Mouse (Mus musculus) spleen, postnatal 36 days (tissue): ENCODE measurements around the gene Pitpnc1.

Source experiments
- DNase-seq, 2 experiments: peaks; one replicate each; pipeline ENCODE4 v3.0.0; 2022; ENCODE audit warnings: low spot score in 2 of 2, mixed read lengths in 1 of 2

The Pitpnc1 gene

GRCm38 (mm10) chr11:107233252-107233890, 237.1 kb downstream of the Pitpnc1 start:
- DNase-seq = no peak

- DNase-seq = no peak
Measured at GRCm38 (mm10) chr11:107230128-107230527, 240.4 kb downstream of the Pitpnc1 start.

- no peak for DNase-seq
Measured at GRCm38 (mm10) chr11:107226431-107226830, 244.1 kb downstream of the Pitpnc1 start.

GRCm38 (mm10) chr11:107226013-107226412, 244.5 kb downstream of the Pitpnc1 start:
- DNase-seq = no peak

- DNase-seq = no peak
Measured at GRCm38 (mm10) chr11:107225301-107225700, 245.2 kb downstream of the Pitpnc1 start.

- no peak for DNase-seq
Measured at GRCm38 (mm10) chr11:107223667-107224214, 246.8 kb downstream of the Pitpnc1 start.

GRCm38 (mm10) chr11:107223169-107223561, 247.3 kb downstream of the Pitpnc1 start:
- DNase-seq = no peak

- DNase-seq = no peak
Measured at GRCm38 (mm10) chr11:107222531-107223168, 247.8 kb downstream of the Pitpnc1 start.

- no peak for DNase-seq
Measured at GRCm38 (mm10) chr11:107215111-107215510, 255.4 kb downstream of the Pitpnc1 start.

- no peak for DNase-seq
Measured at GRCm38 (mm10) chr11:107213745-107214144, 256.8 kb downstream of the Pitpnc1 start.

GRCm38 (mm10) chr11:107209818-107210217, 260.7 kb downstream of the Pitpnc1 start:
- no peak for DNase-seq

GRCm38 (mm10) chr11:107201773-107202172, 268.7 kb downstream of the Pitpnc1 start:
- DNase-seq = no peak

- DNase-seq = no peak
Measured at GRCm38 (mm10) chr11:107199281-107199680, 271.2 kb downstream of the Pitpnc1 start.

- DNase-seq = no peak
Measured at GRCm38 (mm10) chr11:107195334-107195733, 275.2 kb downstream of the Pitpnc1 start.

GRCm38 (mm10) chr11:107190376-107190775, 280.1 kb downstream of the Pitpnc1 start:
- no peak for DNase-seq

- DNase-seq = peak; percentile 97 to 98
Measured at GRCm38 (mm10) chr11:107188565-107189552, 281.6 kb downstream of the Pitpnc1 start, which contains the start of gene Nol11. Nol11 (minus strand) TSS chr11:107189381.

- DNase-seq = no peak
Measured at GRCm38 (mm10) chr11:107183777-107184176, 286.7 kb downstream of the Pitpnc1 start.

GRCm38 (mm10) chr11:107161215-107161614, 309.3 kb downstream of the Pitpnc1 start:
- no peak for DNase-seq

- no peak for DNase-seq
Measured at GRCm38 (mm10) chr11:107159034-107159433, 311.5 kb downstream of the Pitpnc1 start.
